In genomic region chr6:112266631-112267030, GRCm38 (mm10) we compare ENCODE assay signal across 9 mouse cellular contexts. TPM values are rescaled to one million over a fixed set of nuclear protein-coding genes. Genes with fewer than 3 reads are reported as not detected.
DNase-seq lines count a peak whose midpoint lies in the region; ATAC-seq and TF ChIP-seq lines count a peak whose summit lies in the region.
"Had no signal": no experiment of that assay in that cellular context is flagged by ENCODE, and none has a peak within 500 bp of the region (broad histone marks: within the 10 kb centered on the region; RNA-seq: fewer than 3 reads in every experiment).

No protein-coding gene starts in this region.

- 21% methylated on average over 1 of the region's 1 CpGs for WGBS in hindbrain, embryonic 15.5 days
- WGBS in hindbrain, embryonic 11.5 days = 47% methylated on average over 1 of the region's 1 CpGs
- WGBS in intestine, postnatal 0 days = 36% methylated on average over 1 of the region's 1 CpGs

- H3K9ac ChIP-seq in hindbrain, embryonic 15.5 days = no peak overlapping the region
- H3K9ac ChIP-seq in hindbrain, embryonic 11.5 days (ENCODE audit: low read depth, low read length) = no peak overlapping the region
- no peak overlapping the region for H3K9ac ChIP-seq in intestine, postnatal 0 days (ENCODE audit: low read depth, low read length)

- DNase-seq in hindbrain, embryonic 11.5 days (ENCODE audit: low spot score) = no peak
- DNase-seq in brain, embryonic 14.5 days (ENCODE audit: low read depth) = peak; percentile 90
- DNase-seq in gastrocnemius, postnatal 25 days = peak; percentile 25
- DNase-seq in lung, postnatal 14 days = peak; percentile 38
- no peak for DNase-seq in urinary bladder, adult 2 months (ENCODE audit: low spot score)
- no peak for DNase-seq in kidney, postnatal 25 days

- no peak for TF ChIP-seq CTCF in brain, embryonic 14.5 days (IDR thresholded peaks at IDR 0.05; ENCODE audit: borderline replicate concordance, extremely low read depth, insufficient read depth, insufficient read length)
- TF ChIP-seq CTCF in intestine, postnatal 0 days (IDR thresholded peaks at IDR 0.05; ENCODE audit: low read depth) = no peak

- H3K4me2 ChIP-seq in hindbrain, embryonic 15.5 days = no peak overlapping the region
- no peak overlapping the region for H3K4me2 ChIP-seq in hindbrain, embryonic 11.5 days (replicated peaks; ENCODE audit: low read depth, low read length)
- H3K4me2 ChIP-seq in intestine, postnatal 0 days (replicated peaks; ENCODE audit: low read depth) = no peak overlapping the region

- H3K27me3 ChIP-seq in hindbrain, embryonic 15.5 days = no peaks in the 10 kb centered on the region
- no peaks in the 10 kb centered on the region for H3K27me3 ChIP-seq in hindbrain, embryonic 11.5 days (ENCODE audit: control insufficient read depth, insufficient read depth, low read length)
- no peaks in the 10 kb centered on the region for H3K27me3 ChIP-seq in intestine, postnatal 0 days (replicated peaks; ENCODE audit: control insufficient read depth, insufficient read depth, low read length)

- H3K4me3 ChIP-seq in hindbrain, embryonic 15.5 days = no peak overlapping the region
- H3K4me3 ChIP-seq in hindbrain, embryonic 11.5 days (ENCODE audit: low read depth, low read length) = no peak overlapping the region
- H3K4me3 ChIP-seq in intestine, postnatal 0 days (ENCODE audit: low read depth, low read length) = no peak overlapping the region
- H3K4me3 ChIP-seq: left cerebral cortex, adult 2 months had no signal

- H3K36me3 ChIP-seq in hindbrain, embryonic 15.5 days = no peaks in the 10 kb centered on the region
- H3K36me3 ChIP-seq in hindbrain, embryonic 11.5 days (ENCODE audit: control insufficient read depth, insufficient read depth, low read length) = no peaks in the 10 kb centered on the region
- no peaks in the 10 kb centered on the region for H3K36me3 ChIP-seq in intestine, postnatal 0 days (ENCODE audit: control insufficient read depth, insufficient read depth)

- peak; percentile 56; the same call in 1 of the 2 replicates for ATAC-seq in hindbrain, embryonic 15.5 days (ENCODE audit: low FRiP score, low read depth)
- ATAC-seq in hindbrain, embryonic 11.5 days (ENCODE audit: low FRiP score) = no peak
- ATAC-seq in intestine, postnatal 0 days = no peak

- TF ChIP-seq POLR2A in brain, embryonic 14.5 days (IDR thresholded peaks at IDR 0.05; ENCODE audit: borderline replicate concordance, extremely low read depth, insufficient read depth, insufficient read length, poor library complexity, severe bottlenecking) = no peak

- no peaks in the 10 kb centered on the region for H3K9me3 ChIP-seq in hindbrain, embryonic 15.5 days
- H3K9me3 ChIP-seq in hindbrain, embryonic 11.5 days (ENCODE audit: control insufficient read depth, low read length) = no peaks in the 10 kb centered on the region
- no peaks in the 10 kb centered on the region for H3K9me3 ChIP-seq in intestine, postnatal 0 days (ENCODE audit: control insufficient read depth)

- 0 out of 2 replicates have a peak, but pooled peaks cover 3% of the 10 kb centered on the region for H3K4me1 ChIP-seq in hindbrain, embryonic 15.5 days (replicated peaks)
- no peaks in the 10 kb centered on the region for H3K4me1 ChIP-seq in hindbrain, embryonic 11.5 days (replicated peaks; ENCODE audit: control insufficient read depth, insufficient read depth, low read length)
- no peaks in the 10 kb centered on the region for H3K4me1 ChIP-seq in intestine, postnatal 0 days (replicated peaks; ENCODE audit: control insufficient read depth, insufficient read depth, low read length)

- no peak overlapping the region; the same call in 1 of the 2 replicates for H3K27ac ChIP-seq in hindbrain, embryonic 15.5 days (replicated peaks)
- no peak overlapping the region for H3K27ac ChIP-seq in hindbrain, embryonic 11.5 days (ENCODE audit: low read depth, low read length)
- H3K27ac ChIP-seq in intestine, postnatal 0 days (ENCODE audit: low read depth, low read length) = no peak overlapping the region
- H3K27ac ChIP-seq: left cerebral cortex, adult 2 months had no signal

RNA-seq across cellular contexts. Expression of gene Lmcd1, which starts 6.9 kb away (rescaled TPM):
- 10.8 and 15.7 TPM in 2 replicates for polyA plus RNA-seq in hindbrain, embryonic 15.5 days (2015; fragmentation: Nextera tagmentation; extraction: Ambion mirVana)
- polyA plus RNA-seq in hindbrain, embryonic 11.5 days (2014; fragmentation: Nextera tagmentation; extraction: Ambion mirVana) = 6.6 and 8.4 TPM in 2 replicates
- 6.5 and 7.5 TPM in 2 replicates for polyA plus RNA-seq in brain, embryonic 14.5 days (2012; rRNA removed)
- total RNA-seq in gastrocnemius, postnatal 25 days (2021) = 100 to 1,000 TPM in 1 of 2 experiments, 10 to 100 TPM in 1; 98.2 to 394 TPM
- 129 and 190 TPM in 2 replicates for polyA plus RNA-seq in urinary bladder, adult 2 months (2012; rRNA removed)
- polyA plus RNA-seq in intestine, postnatal 0 days (2015; fragmentation: Nextera tagmentation; extraction: Ambion mirVana) = 8.0 and 8.7 TPM in 2 replicates

Comparison
In these comparisons a context has a peak if more than half of its experiments do, and no peak if none do; other contexts are left out.
1. DNase-seq: peak in brain, embryonic 14.5 days (single experiment), gastrocnemius, postnatal 25 days (single experiment) and lung, postnatal 14 days (single experiment); none in hindbrain, embryonic 11.5 days (single experiment), urinary bladder, adult 2 months (single experiment) and kidney, postnatal 25 days (0 of 2).